Mouse (Mus musculus) cerebral cortex, adult 2 months (tissue): ENCODE results near the gene Slc2a10.

Source experiments
- WGBS: fragments of 180-500 bp; shearing (Covaris S2); methylation state at CpG from one replicate; pipeline ENCODE4 v1.1.7; 2018; 5-methylcytosine and 5-hydroxymethylcytosine counted together

The Slc2a10 gene

GRCm38 (mm10) chr2:165503259-165504203 lies at the start of gene Slc2a10:
Gene Slc2a10, plus strand, starts transcription at chr2:165503787.
- WGBS: 19% methylated on average over 31 of the region's 32 CpGs

DNA sequence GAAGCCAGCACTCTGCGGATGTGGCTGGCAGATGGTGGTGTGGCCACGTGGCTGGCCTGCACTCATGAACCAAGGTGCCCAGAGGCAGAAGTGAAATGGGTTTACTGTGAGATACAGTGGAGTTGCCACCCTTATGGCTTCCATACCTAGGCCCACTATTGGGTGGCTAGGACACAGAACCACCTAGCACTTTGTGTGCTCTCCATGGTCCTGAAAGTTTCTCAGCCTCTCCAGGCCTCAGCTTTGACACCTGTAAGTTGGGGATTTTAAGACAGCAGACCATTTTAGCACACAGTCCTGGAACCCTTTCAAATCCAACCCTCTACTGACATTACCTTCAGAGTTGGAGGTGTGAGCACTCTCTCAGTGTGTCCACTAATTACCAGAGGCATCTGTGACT lies 46.9 kb upstream of the Slc2a10 start:
- WGBS: 77% methylated on average over 2 of the region's 2 CpGs

GRCm38 (mm10) chr2:165458189-165458588 lies 45.4 kb upstream of the Slc2a10 start:
- 94% methylated on average over 5 of the region's 5 CpGs for WGBS

DNA sequence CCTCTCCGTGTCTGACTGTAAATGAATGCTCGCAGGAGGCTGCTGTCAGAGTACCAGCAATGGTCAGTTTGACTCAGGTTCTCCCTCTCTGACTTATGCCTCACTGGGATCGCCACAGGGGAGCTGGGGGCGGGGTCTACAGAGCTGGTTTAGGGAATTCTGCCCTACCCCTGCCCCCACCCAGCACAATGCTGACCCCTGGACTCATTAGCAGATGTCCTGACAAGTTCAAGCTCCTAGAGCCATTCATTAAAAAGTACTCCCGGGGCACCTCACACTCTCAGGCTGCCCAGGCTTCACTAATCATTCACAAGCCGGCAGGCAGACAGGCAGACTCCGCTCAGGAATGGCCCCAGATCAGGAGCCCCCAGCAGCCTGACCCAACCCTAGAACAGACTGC lies 43.9 kb upstream of the Slc2a10 start:
- WGBS: 61% methylated on average over 7 of the region's 7 CpGs

- 58% methylated on average over 15 of the region's 15 CpGs for WGBS
Measured at GRCm38 (mm10) chr2:165467824-165468452, 35.6 kb upstream of the Slc2a10 start.

DNA sequence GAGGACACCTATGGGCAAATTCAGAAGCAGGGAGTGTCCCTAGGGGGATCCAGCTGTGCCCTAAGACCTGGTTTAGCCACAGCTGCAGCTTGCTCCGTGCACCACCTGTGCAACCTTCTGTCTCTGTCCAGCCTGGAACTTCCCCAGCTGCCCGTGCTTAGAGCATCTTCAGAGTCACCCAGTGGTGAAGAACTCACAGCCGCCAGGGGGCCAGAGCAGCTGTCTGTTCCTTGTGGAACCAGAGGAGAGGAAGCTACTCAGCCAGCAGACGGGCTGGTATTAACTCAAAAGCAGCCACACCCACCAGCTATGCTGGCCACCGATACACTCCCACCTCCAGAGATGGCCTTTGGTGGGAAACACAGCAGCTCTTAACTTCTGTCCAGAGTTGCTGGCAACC lies 33.4 kb upstream of the Slc2a10 start:
- WGBS: 60% methylated on average over 5 of the region's 5 CpGs

- WGBS: 91% methylated on average over 11 of the region's 11 CpGs
Measured at GRCm38 (mm10) chr2:165471943-165472342, 31.6 kb upstream of the Slc2a10 start.

- 4% methylated on average over 35 of the region's 35 CpGs for WGBS
Measured at GRCm38 (mm10) chr2:165473003-165473402, 30.6 kb upstream of the Slc2a10 start, which contains the start of gene Slc13a3. Gene Slc13a3, minus strand, starts transcription at chr2:165473230.

- WGBS: 87% methylated on average over 7 of the region's 7 CpGs
Measured at GRCm38 (mm10) chr2:165475412-165475811, 28.2 kb upstream of the Slc2a10 start.

GRCm38 (mm10) chr2:165475850-165476249 lies 27.7 kb upstream of the Slc2a10 start:
- WGBS: 73% methylated on average over 5 of the region's 5 CpGs

DNA sequence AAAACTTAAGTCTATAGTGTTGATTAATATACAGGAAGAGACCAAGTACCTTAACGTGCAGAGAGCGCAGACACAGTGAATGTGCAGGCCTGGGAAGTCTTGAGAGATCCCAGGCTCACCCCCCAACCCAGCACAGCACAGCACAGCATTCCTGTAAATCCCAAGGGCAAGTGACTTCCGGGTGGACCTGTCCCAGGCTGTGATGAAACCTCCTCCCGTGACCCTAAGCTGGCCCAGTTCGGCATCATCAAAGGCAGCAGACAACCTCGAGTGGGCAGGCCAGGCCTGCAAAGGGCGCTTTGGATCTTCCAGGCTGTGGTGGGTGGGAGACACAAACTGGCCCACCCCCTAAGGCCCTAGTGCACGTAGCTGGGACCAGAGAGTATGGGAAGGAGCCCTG lies 21.6 kb upstream of the Slc2a10 start:
- 78% methylated on average over 8 of the region's 8 CpGs for WGBS

GRCm38 (mm10) chr2:165484152-165484551 lies 19.4 kb upstream of the Slc2a10 start:
- 47% methylated on average over 6 of the region's 6 CpGs for WGBS

DNA sequence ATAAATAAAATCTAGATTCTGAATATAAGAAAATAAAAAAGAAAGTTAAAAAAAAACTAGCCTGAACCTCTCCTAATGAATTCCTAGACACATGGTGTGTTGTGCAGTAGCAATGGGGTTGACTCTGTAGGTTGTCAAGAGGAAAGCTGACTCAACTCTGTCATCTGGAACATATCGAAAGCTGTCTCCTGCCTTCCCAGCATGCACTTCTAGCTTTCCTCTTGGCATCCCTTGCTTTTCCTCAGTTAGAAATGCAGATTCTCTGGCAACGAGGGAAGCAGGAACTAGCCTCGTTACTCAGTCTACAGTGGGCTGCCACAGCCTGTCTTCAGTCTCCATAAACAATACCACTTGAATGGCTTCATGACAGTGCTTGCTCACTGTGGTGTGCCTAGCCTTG lies 17.8 kb upstream of the Slc2a10 start:
- 39% methylated on average over 3 of the region's 3 CpGs for WGBS

GRCm38 (mm10) chr2:165486401-165486800 lies 17.2 kb upstream of the Slc2a10 start:
- WGBS: 60% methylated on average over 5 of the region's 5 CpGs

GRCm38 (mm10) chr2:165486881-165487535 lies 16.6 kb upstream of the Slc2a10 start:
- WGBS: 12% methylated on average over 8 of the region's 8 CpGs

DNA sequence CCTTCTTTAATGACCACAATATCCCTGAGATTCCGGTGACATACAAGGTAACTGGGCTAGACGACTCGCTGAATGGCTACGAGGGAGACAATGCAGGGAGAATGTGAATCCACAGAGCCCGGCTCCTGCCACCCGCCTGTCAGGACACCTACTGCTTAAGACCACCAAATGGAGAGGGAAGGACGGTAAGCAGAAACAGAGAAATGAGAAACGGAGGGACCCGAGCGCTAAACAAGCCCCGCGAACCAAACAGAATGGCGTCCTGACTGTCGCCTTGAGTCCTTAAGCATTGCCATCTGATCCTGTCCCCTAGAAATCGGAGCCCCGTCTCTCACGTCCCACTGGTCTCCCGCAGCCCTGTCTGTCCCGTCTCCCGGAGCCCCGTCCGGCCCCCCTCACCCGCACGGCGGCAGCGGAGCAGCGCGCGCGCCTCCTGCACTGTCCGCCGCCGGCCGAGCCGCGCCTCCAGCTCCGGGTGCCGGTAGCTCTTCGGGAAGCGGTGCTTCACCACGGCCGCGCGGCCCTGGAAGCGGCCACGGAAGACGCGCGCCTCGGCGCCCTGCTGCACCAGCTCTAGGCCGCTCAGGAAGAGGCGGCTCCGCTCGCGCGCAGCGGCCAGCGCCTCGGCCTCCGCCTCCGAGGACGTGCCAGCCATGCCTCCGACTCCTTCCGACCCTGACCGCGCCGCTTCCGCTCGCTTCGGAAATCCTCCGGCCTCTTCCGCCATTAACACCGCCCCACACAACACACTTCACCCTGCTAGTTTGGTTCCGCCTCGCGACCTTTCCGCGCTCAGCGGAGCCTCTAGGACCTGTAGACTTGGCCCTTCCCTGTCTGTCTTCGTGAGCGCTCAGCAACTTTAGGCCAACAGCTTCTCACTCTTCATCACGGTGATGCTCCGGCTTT lies 10.7 kb upstream of the Slc2a10 start, which contains the start of gene Trp53rka:
Trp53rka (minus strand) TSS at position 677 of the 906 bp plus-strand sequence.
- under 1% methylated on average over 80 of the region's 84 CpGs for WGBS

GRCm38 (mm10) chr2:165493587-165494210 lies 9.9 kb upstream of the Slc2a10 start:
- WGBS: 9% methylated on average over 17 of the region's 17 CpGs

GRCm38 (mm10) chr2:165494495-165494894 lies 9.1 kb upstream of the Slc2a10 start:
- 44% methylated on average over 2 of the region's 2 CpGs for WGBS

GRCm38 (mm10) chr2:165497706-165498275 lies 5.8 kb upstream of the Slc2a10 start:
- 89% methylated on average over 2 of the region's 2 CpGs for WGBS

GRCm38 (mm10) chr2:165498816-165499215 lies 4.8 kb upstream of the Slc2a10 start:
- WGBS: 70% methylated on average over 6 of the region's 6 CpGs
